Mouse (Mus musculus): Measurements from ENCODE around the gene Prrt2.
A peak's percentile ranks its signal among the peaks of the same experiment; 100 is the strongest.

The Prrt2 gene

GRCm38 (mm10) chr7:126999568-126999967 is 21.4 kb downstream of the Prrt2 start:
- DNase-seq (ENCODE audit: low spot score), result no peak

- no peak for DNase-seq (ENCODE audit: low spot score)
Observed at GRCm38 (mm10) chr7:126996449-126996848, 24.6 kb downstream of the Prrt2 start.

GRCm38 (mm10) chr7:126988816-126989215 is 32.2 kb downstream of the Prrt2 start:
- no peak for DNase-seq (ENCODE audit: low spot score)

GRCm38 (mm10) chr7:126986319-126986718 is 34.7 kb downstream of the Prrt2 start:
- peak; percentile 51 for DNase-seq (ENCODE audit: low spot score)

- no peak for DNase-seq (ENCODE audit: low spot score)
Observed at GRCm38 (mm10) chr7:126984667-126985444, 36.2 kb downstream of the Prrt2 start.

- DNase-seq (ENCODE audit: low spot score), result no peak
Observed at GRCm38 (mm10) chr7:126983113-126983512, 37.9 kb downstream of the Prrt2 start.

- no peak for DNase-seq (ENCODE audit: low spot score)
Observed at GRCm38 (mm10) chr7:126982054-126982453, 39.0 kb downstream of the Prrt2 start.

- DNase-seq (ENCODE audit: low spot score), result no peak
Observed at GRCm38 (mm10) chr7:126981601-126982000, 39.4 kb downstream of the Prrt2 start.

- DNase-seq (ENCODE audit: low spot score), result no peak
Observed at GRCm38 (mm10) chr7:126978841-126979240, 42.2 kb downstream of the Prrt2 start.

- DNase-seq (ENCODE audit: low spot score), result no peak
Observed at GRCm38 (mm10) chr7:126976878-126977459, 44.0 kb downstream of the Prrt2 start.

GRCm38 (mm10) chr7:126975950-126976866 is 44.8 kb downstream of the Prrt2 start, which contains the start of gene Cdiptos:
Cdiptos (minus strand) TSS chr7:126976098.
- DNase-seq (ENCODE audit: low spot score), result peak; percentile 95

GRCm38 (mm10) chr7:126975893-126975949 is 45.3 kb downstream of the Prrt2 start, which contains the start of gene Cdipt:
Cdipt (plus strand) TSS chr7:126975914.
- DNase-seq (ENCODE audit: low spot score), result no peak

- DNase-seq (ENCODE audit: low spot score), result peak; percentile 34
Observed at GRCm38 (mm10) chr7:126975493-126975892, 45.5 kb downstream of the Prrt2 start.

Data from ovary, postnatal 36 days (tissue).